Mouse (Mus musculus) lung, postnatal 4 days (tissue): Measurements from ENCODE around the gene Rps15.

ENCODE experiments used
- DNase-seq, 2 experiments: peaks; one replicate each; pipeline ENCODE4 v3.0.0; 2021

Rps15 gene

DNA sequence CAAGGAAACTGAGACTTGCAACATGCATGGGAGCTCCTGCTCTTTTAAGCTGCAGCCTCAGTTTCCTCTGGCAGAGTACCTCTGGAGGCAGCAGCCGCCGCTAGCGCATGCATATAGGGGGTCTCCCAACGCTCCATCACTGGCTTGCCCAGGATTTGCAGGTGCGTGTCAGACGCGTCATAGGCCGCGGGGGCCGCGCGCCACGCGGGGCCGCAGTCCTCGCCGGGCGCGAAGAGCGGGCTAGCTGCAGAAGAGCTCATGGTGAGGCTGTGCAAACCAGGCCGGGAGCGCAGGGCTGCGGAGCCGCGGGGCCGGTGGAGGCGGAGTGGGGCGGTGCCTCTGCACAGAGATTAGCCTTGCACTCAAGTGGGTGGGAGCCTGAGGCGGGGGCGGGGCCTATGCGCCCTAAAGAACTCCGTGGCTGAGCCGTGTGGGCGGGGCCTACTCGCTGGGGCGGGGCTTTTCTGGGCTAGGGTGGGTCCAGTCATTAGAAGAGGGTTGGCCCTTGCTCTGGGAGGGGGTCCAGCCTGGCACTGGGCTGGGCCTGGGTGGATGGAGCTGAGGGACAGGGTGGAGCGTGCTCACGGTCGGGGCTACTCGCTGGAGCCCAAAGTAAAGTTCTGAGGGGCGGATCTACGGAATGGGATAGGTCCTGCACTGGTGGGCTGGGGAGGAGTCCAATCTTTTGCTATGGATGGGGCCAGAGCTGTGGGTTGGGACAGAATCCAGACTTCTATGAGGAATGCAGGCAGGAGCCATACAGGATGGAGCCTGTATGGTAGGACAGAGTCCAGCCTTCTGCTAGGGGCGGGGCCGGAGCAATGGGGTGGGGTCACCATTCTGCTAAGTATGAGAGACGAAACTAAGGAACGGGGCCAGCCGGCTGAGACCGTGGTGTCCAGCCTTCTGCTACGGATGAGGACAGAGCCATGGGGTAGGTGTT is 31.3 kb upstream of the Rps15 start, which contains the start of the genes Gamt and Dazap1:
Gamt (minus strand) TSS at position 371 of the 943 bp plus-strand sequence.
Dazap1 (plus strand) TSS at position 845 of the 943 bp plus-strand sequence.
- peak; percentile 99 for DNase-seq

DNA sequence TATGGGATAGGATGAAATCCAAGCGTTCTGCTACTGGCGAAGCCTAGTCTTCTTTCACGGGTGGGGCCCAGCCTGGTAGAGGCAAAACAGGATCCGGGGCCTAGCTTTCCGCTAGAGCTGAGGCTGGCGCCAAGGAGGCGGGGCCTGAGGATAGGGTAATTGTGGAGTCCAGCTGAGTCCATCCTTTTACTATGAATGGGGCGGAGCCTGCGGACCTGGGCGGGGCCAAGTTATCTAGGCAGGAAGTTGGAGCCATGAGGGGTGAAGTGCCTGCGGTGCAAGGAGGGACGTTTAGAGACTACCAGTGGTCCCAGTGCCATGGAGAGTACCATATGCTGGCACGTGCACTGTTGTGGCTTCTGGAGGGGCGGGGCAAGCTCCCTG is 30.7 kb upstream of the Rps15 start:
- peak; percentile 99 for DNase-seq

DNA sequence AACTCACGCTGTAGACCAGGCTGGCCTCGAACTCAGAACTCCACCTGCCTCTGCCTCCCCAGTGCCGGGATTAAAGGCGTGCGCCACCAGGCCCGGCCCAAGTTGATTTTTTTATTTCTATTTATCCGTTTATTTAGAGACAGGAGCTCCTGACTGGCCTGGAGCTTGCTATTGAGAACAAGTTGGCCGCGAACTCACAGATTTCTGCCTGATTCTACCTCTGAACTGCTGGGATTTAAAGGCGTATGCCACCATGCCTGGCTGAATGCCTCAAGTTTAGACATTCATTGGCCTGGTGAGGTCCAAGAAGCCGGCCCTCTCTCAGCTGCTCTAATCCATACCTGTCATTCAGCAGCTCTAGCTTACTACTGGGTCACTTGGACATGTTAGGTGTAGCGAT is 30.1 kb upstream of the Rps15 start:
- no peak for DNase-seq

DNA sequence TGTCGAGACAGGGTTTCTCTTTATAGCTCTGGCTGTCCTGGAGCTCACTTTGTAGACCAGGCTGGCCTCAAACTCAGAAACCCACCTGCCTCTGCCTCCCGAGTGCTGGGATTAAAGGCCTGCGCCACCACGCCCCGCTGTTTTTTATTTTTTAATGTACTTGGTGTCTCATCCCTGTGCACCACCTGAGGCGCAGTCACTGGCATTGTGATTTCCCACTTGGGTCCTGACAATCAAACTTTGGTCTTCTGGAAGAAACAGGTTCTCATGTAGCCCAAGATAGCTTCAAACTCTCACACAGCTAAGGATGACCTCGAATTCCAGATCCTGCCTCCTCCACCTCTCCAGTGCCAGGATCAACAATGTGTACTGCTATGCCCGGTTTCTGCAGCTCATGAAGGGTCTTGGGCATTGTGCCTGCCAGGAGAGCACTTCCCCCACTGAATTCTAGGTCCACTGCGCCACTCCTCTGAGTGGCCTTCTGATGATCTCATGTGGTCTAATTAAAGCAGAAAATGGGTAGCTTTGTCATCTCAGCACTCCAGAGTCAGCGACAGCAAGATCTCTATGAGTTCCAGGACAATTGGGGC is 29.4 kb upstream of the Rps15 start:
- DNase-seq: no peak

DNA sequence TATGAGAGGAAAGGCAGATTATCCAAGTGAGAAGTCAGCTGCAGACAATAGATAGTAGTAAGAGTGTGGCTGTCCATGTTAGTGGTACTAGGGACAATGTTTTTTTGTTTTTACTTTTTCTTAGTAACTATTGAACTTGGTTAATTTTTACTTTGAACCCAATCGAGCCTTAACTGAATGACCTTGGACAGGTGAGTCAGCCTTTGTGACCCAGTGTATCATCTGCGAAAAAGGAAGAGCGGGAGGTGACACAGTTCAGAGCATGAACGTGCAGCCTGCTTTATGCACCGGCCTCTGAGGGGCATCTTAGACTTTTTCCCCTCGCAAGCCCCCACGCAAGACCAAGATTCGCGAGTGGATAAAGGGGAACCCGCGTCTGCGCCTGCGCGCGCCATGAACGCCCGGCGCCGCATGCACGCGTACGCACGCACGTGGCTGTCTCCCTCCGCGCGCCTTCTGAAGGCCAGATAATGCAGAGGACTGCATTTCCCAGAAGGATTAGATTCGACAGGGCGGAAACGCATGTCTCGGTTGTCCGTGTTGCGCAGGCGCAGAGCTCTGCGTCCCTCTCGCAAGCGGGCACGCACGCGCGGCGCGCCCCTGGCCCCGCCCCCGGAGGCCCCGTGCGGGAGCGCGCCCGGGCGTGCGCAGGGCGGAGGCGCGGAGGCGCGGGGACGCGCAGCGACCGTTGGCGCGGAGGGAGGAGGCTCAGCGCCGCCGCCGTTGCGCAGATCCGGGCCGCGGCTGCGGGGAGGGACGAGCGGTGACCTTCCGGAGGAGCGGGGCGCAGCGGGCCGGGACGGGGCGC is 27.7 kb upstream of the Rps15 start:
- DNase-seq: peak; percentile 99 to 100

DNA sequence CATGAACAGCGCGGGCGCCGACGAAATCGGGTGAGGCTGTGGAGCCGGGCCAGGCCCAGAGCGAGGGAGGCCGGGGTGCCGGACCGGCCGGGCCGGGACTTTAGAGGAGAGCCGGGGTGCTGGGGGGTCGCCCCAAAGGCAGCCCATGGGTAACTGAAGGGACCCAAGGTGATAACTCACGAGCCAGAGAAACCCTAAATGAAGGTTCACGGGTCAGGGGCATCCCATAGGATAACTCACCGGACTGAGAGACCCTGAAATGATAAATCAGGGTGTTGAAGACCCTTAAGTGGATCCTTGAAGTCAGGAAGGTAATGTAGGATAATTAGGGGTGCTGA is 27.1 kb upstream of the Rps15 start:
- no peak for DNase-seq

DNA sequence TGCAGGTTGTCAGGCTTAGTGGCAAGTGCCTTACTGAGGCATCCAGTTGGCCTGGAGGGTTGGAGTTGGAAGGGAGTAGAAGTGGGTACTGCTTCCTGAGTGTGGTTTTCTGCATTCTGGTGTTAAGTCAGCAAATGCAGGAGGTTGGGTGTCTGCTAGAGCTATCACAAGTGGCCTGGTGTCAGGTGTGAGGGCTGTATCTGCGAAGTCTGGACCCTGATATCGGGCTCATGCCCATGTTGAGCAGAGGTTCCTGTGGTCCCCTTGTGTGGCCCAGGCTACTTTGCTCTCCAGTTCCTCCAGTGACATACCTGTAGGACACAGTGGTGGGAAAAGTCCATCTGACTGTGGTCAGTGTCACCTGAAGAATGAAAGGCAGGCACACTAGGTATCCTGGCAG is 22.2 kb upstream of the Rps15 start:
- DNase-seq: no peak

DNA sequence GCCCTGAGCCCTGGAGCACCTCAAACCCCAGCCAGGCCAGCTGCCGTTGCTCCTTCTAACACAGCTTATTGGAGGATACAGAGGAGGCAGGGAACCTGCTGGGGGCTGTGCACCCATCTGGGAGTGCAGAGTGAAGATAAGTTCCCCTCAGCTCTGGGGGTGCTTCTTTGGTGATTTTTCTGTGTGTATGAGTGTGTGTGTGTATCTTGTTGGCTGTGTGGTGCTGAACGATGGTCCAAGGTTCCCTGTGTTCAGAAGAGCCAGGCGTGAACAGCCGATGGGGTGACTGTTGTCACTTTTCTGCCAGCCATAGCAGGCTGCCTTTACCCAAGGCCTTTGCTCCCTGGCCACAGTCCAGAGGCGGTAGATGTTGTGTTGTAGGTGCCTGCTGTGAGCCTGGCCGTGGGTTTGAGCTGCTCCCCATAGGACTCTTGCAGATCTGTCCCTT is 21.5 kb upstream of the Rps15 start:
- DNase-seq: no peak

DNA sequence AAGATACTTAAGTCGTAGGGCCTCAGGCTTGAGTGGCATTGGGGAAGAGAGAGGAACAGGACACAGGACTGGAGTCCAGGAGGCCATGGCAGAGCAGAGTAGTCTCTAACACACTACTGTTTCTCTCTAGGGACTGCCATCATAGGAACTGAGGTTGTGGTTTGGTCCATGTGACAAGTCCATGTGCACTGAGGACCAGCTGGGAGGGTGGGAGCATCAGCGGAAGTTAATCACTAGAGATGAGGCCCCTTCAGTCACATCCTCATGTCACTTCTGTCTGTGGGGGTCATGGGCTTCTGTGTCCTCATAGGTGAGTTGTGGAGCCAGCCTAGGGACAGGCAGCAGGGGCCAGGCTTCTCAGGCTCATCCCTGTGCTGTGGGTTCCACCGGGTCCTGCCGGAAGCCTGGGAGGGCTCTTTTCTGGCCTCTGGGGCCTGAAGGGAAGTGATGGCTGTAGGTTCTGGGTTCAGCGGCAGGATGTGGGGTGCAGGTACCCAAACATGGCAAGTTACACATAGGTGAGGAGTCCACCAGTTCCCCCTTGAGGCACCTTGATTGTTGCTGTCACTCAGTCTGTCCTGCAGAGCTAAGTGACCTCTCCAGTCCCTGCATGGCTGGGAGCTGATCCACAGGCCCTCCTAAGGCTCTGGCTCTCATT is 20.9 kb upstream of the Rps15 start:
- no peak for DNase-seq

DNA sequence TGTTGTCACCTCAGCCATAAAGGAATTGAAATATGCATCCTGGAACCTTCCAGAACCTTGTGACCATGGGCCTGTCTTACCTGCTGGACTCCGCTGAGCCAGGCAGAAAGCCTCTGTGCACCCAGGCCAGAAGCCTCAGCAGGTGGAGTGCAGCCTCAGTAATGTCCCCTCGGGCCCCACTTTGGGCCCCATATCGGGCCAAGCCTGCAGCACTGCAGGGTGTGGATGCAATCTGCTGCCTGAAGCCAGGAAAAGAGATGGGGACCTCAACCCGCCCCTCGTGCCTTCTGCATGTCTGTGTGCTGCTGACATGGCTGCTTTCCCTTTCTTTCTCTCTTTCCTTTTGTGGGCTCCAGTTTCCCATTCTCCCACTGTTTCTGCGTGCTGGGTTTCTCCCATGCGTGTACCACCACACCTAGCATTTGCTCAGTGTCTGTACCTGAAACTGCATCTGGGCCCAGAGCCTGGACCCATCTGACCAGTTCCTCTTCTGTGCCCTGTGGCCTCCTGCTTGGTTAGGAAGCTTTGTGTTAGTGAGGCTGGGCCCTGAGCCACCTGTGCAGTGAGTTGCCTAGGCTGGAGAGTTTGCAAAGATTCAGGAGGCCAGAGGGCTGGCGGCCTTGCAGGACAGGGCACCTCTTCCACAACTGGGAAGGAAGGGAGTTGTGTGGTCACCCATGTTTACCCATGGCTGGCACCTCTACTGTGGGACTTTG is 20.2 kb upstream of the Rps15 start:
- DNase-seq: no peak

DNA sequence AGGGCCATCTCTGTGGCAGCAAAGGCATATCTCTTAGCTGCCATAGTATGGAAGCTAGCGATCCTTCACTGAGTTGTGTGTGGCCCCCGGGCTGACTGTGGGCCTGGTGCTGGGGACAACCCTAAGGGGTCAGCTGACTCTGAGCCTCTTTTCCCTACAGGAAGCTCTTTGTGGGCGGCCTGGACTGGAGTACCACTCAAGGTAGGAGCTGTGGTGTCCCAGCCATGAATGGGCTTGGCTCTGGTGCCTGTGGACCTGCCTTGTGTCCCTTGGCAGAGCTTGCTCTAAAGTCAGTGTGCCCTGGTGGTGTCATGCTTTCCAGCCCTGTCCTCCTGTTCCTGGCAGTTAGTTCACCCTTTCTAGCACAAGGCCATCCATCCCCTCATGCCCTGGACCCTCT is 18.4 kb upstream of the Rps15 start:
- DNase-seq: peak; percentile 32 to 70

DNA sequence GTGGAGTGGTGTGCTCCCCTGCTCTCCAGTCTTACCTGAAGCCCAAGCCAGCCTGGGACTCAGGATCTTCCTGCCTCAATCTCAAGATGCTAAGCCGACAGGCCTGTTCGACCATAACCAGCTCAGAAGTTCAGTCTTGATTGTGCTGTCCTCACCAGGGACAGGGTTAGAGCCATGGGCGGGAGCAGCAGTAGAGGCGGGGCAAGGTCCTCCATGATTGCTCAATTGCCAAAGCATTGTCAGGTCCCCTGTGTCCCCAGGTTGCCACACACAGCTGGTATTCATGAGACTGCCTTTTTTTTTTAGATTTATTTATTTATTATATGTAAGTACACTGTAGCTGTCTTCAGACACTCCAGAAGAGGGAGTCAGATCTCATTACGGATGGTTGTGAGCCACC is 16.0 kb upstream of the Rps15 start:
- no peak for DNase-seq

DNA sequence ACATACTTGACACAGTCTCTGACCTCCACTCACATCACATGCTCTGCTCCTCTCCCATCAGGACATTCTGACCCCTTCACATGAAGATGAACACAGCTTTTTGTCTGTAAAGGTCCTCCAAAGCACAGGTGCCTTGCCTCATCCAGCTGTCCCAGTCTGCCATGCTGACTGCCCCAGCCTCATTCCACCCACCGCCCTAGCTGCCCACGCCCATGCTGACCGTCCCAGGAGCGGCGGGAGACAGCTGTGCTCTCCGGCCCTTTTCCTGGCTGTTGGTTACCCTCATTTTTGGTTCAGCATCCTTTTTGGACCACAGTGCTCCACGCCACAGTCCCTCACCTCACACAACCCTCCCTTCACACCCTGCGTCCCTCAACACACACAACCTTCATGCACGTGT is 13.9 kb upstream of the Rps15 start:
- DNase-seq: no peak

DNA sequence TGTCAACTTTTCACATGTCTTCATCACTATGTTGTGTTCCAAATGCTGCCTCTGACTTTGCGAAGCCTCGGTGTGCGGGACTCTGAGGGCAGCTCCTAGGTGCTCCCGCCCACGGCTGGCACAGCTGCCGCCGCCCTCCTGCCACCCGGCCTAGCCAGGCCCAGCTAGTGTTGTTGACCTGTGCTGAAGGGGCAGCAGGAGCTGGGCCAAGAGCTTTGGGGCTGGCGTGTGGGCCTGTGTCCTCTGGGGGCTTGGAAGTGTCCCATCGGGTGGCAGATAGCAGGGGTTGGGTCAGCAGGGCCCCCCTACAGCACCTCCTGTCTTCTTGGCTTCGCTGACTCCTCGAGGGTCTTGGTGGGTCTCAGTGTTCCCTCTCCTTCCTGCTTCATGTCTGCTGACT is 13.0 kb upstream of the Rps15 start:
- no peak for DNase-seq

DNA sequence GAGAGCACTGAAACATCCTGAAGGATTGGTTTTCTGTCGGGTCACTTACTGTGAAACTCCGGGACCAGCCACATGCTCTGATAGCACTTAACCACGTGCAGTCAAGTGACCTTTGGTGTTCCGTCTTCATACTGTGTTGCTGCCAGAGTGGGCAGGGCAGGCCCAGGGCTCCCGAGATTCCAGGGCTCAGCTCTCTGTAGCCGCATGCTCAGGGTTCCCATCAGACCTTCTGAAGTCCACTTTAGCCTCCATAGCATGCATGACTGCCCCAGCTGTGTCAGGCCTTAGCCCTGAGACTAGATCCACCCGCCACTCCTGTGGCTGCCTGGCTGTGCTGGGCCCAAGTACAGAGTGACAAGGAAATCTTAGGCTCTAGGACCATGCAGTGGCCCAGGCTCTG is 10.9 kb upstream of the Rps15 start:
- peak; percentile 46 to 79 for DNase-seq

DNA sequence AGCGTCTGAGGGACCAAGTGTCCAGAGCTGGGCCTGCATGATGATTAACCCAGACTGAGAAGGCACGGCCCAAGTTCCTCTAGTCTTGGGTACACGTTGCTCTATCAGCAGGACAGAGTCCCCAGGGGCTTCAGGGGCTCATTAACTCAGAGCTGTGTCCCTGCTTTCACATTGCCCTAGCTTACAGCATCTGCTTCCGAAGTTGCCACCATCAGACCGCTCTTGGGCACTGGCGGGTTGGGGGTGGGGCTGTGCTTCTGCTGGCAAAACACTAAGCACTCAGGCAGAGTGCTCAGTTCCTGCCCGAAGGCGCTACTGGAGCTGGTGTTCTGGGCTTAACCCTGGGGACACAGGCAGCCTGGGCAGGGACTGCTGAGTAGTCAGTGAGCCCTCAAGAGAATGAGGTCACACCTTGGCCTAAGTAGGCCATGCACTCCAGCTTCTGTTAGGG is 10.3 kb upstream of the Rps15 start:
- peak; percentile 76 to 90 for DNase-seq

DNA sequence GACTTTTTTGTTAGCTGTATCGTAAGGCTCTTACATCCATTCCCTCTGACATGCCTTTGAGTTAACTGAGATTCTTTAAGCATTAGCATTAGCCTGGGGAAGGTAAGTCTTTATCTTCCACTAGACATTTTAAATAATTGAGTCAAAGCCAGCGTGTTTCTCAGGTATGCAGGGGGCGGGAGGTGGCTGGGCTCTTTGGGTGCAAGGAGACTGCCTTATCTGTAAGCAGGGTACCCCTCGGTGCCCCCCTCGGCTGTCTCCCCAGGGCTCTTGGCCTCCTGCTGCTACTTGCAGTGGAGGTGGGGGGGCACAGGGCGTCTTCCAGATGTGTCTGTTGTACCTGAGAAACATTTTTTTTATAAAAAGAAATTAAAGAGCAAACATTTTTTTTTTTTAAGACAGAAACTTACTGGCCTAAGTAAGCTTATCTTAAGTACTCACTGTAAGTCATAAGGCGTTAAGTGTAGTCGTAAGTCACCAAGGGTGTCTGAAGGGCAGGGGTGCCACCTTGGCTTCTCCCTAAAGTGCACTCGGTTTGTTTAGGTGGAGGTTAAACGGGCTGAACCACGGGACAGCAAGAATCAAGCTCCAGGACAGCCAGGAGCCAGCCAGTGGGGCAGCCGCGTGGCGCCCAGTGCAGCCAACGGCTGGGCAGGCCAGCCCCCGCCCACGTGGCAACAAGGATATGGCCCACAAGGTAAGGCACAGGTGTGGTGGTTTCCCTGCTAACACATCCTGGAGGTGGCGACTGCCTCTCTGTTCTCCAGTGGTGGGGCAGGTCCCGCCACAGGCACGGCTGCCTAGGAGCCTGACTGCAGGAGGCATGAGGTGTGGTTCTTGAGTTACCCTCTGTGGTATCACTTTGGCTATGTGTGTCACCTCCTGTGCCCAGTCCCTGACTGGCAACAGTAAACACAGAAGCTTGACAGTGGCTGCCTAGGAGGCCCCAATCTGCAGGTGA is 9.5 kb upstream of the Rps15 start:
- DNase-seq: peak; percentile 56 to 89

DNA sequence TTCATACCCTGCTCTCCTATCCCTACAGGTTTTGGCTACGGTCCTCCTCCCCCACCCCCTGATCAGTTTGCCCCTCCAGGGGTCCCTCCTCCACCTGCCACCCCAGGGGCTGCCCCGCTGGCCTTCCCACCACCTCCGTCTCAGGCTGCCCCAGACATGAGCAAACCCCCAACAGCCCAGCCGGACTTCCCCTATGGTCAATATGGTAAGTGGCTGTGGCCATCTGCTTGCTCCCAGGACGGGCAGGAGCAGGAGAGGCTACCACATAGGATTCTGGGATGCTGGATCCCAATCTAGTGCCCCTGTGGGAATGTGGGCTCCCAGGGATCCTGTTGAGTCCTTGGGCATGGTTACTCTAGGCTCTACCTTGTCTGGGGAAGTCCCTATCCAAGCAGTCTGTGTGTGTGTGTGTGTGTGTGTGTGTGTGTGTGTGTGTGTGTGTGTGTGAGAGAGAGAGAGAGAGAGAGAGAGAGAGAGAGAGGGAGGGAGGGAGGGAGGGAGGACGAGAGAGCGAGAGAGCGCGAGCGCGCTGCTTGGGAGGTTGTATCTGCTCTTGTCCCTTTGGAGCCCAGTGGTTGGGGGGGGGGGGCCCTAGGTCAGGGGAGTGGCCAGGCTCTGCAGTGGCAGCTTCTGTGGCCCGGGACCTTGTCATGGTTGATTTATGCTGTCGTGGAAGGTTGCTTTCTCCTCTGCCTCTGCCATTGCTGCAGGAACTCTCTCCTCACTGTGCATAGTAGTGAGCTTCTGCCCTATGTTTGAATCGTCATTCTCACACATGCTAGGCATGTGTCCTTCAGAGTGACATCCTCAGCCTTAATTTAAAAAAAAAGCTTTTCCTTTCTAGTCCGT is 6.8 kb upstream of the Rps15 start:
- DNase-seq: no peak

DNA sequence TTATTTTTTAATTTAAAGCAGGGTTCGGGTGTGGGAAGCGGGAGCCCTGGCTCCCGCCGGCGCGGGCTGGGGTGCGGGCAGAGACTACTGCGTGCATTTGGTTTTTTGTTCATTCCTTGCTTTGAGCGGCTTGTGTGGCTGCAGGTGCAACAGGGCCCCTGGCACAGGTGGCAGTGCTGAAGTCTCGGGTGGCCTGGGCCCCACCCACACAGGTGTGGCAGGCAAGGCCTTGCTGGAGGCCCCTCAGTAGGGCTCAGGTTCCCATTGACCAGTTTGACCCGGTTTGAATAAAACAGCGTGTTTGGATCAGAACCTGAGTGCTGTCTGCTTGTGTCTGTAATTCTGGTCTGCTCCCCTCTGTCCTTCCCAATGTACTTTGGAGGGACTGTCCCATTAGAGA is 4.2 kb upstream of the Rps15 start:
- no peak for DNase-seq

DNA sequence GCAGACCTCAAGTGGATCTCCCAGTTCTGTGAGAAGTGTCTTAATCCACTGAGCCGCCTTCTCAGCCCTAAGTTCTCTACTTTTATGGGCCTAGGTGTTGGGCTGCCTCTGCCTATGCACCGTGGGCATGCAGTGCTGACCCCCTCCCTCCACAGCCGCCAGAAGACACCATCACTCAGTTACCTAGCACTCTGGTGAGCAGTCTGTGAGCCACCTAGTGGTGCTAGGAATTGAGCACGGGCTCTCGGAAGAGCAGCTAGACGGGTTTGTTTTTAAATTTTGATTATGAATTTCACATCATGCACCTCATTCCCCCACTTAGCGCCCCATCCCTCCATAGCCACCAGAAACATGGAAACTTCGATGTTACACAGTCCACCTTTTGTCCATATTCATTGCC is 3.6 kb upstream of the Rps15 start:
- DNase-seq: no peak
